Mouse (Mus musculus) Patski (cell line): ENCODE measurements around the gene Rmi2. TPM values are rescaled to one million over a fixed set of nuclear protein-coding genes. Genes with fewer than 3 reads are reported as not detected.

Source experiments
- ATAC-seq: fragments of 100-300 bp; one replicate; pipeline ENCODE4 v1.8.0; 2021
- CTCF ChIA-PET: fragments of 350-600 bp; sonication (Branson Sonifier 250); formaldehyde crosslinking; loops from one replicate; lab custom pipeline; 2022; ENCODE audit warnings: inconsistent platforms; lab: Charles Lee
- POLR2A ChIA-PET: fragments of 350-600 bp; sonication (Branson Sonifier 250); formaldehyde crosslinking; loops from one replicate; lab custom pipeline; 2022; ENCODE audit warnings: antibody characterized with exemption, inconsistent platforms; lab: Charles Lee
- DNase-seq: peaks from one replicate; pipeline ENCODE4 v3.0.0-alpha.2; 2011; ENCODE audit warnings: low read depth, low spot score
- H3K27me3 ChIP-seq: fragments of 371-371 bp; one replicate; pipeline ENCODE4 v1.5.1; 2021
- CTCF ChIP-seq: fragments of 100-300 bp; IDR thresholded peaks from one replicate; pipeline ENCODE4 v1.5.1; 2021
- in situ Hi-C: fragments of 300-500 bp; cut with MboI; formaldehyde crosslinking; loops from 3 replicates; pipeline ENCODE4 v1.11.1; 2018; ENCODE audit warnings: low pct_unique_long_range_greater_than_20kb, mixed read lengths
- polyA plus RNA-seq: library from polyadenylated mRNA; unstranded; gene quantifications from one replicate; pipeline ENCODE4 v1.2.3, GENCODE M21; 2021

Gene Rmi2
- polyA plus RNA-seq, 1 experiment from 2014 or later: 1.6 TPM

DNA sequence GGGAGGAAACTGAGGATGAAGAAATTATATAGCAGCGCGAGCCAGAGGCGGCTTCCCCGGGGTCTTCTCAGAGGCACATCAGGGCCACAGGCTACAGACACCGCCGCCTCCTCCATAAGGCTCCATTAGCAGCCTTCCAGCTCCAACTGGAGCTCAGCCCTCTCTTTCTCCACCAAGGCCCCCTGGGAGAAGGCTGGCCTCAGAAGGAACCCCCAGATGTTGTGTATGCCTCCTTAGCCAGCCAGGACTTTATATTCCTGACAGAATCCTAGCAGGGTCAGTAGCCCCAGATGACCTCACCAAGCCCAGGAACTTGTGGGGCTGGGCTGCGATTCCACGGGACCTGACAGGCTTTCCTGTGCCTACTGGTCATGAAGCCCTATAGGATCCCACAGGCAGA, 32.0 kb downstream of the Rmi2 start:
- CTCF ChIA-PET: interaction anchor here (3.4 kb wide), 1 partner anchor 8 kb away, joined by 17 read pairs; no protein-coding TSS in a partner anchor
- no peaks in the 10 kb centered on the region for H3K27me3 ChIP-seq
- ATAC-seq (no peak), DNase-seq (no peak)
- POLR2A ChIA-PET: no interaction called here
- in situ Hi-C loops: no loop called here
- TF ChIP-seq CTCF: no peak

- POLR2A ChIA-PET: no interaction called here
- no peaks in the 10 kb centered on the region for H3K27me3 ChIP-seq
- no peak for TF ChIP-seq CTCF
- no peak for DNase-seq
- in situ Hi-C loops: no loop called here
- ATAC-seq: no peak
- CTCF ChIA-PET: interaction anchor here (0.7 to 15.1 kb wide), 4 partner anchors 9 to 297 kb away, joined by 3 to 122 read pairs (median 14); no protein-coding TSS in a partner anchor
Measured at GRCm38 (mm10) chr16:10867501-10867900, 32.6 kb downstream of the Rmi2 start.

DNA sequence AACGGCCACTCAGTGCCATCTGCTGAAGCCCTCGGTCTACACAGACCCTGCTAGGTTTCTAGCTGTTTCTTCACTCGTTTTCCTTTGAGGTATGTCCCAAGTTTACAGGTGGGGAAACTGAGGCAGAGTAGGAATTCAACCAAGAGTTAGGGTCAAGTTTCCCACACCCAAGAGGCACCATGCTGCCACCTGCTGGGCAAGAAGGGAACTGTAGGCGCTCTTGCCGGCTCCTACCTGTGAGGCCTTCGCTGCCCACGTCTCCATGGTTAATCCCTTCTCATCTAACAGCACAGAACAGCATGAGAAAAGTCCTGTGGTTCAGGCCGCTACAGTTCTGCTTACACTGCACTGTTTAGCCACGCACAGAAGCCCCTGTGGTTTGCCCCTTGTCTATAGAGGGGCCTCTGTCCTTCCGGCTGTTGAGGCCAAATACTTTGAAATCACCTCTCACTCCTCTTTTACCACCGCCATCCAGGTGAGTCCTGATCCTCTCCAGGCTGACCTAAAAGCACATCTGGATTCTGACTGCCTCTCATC, 33.1 kb downstream of the Rmi2 start:
- no peaks in the 10 kb centered on the region for H3K27me3 ChIP-seq
- DNase-seq (no peak), ATAC-seq (no peak)
- POLR2A ChIA-PET: no interaction called here
- CTCF ChIA-PET: interaction anchor here (0.7 to 15.1 kb wide), 5 partner anchors 10 to 298 kb away, joined by 3 to 122 read pairs (median 10); no protein-coding TSS in a partner anchor
- in situ Hi-C loops: no loop called here
- TF ChIP-seq CTCF: no peak

DNA sequence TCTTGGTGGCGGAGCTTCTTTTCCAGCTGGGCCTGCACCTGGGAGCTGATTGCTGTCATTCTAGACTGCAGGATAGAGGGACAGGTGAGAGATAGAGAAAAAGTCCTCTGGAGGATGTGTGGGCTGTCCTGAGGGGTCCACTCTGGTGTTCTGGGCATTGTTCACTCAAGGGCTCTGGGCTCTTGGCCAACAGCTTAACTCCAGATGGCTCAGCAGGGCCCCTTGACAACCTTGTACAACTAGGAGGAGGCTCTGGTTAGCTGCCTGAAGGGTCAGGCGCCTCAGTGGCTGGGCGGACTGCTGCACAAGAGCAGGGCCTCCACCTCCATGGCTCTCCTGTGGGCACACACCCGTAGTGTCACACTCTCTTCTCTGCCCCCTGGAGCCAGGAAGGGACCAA, 36.1 kb downstream of the Rmi2 start:
- no peak for ATAC-seq
- in situ Hi-C loops: loop anchor here (10.0 kb wide), 1 partner anchor 224 kb away; no protein-coding TSS in a partner anchor
- no peaks in the 10 kb centered on the region for H3K27me3 ChIP-seq
- no peak for TF ChIP-seq CTCF
- CTCF ChIA-PET: interaction anchor here (1.1 to 15.1 kb wide), 2 partner anchors 84 to 164 kb away, joined by 3 to 122 read pairs; no protein-coding TSS in a partner anchor
- DNase-seq: no peak
- POLR2A ChIA-PET: no interaction called here

GRCm38 (mm10) chr16:10872825-10873360, 38.0 kb downstream of the Rmi2 start:
- in situ Hi-C loops: loop anchor here (10.0 kb wide), 1 partner anchor 222 kb away; no protein-coding TSS in a partner anchor
- no peak for ATAC-seq
- ChIA-PET POLR2A (no interaction called here), CTCF (interaction anchor here (0.9 to 15.1 kb wide), 3 partner anchors 9 to 162 kb away, joined by 3 to 122 read pairs (median 3); no protein-coding TSS in a partner anchor)
- DNase-seq: no peak
- no peak for TF ChIP-seq CTCF
- H3K27me3 ChIP-seq: no peaks in the 10 kb centered on the region

DNA sequence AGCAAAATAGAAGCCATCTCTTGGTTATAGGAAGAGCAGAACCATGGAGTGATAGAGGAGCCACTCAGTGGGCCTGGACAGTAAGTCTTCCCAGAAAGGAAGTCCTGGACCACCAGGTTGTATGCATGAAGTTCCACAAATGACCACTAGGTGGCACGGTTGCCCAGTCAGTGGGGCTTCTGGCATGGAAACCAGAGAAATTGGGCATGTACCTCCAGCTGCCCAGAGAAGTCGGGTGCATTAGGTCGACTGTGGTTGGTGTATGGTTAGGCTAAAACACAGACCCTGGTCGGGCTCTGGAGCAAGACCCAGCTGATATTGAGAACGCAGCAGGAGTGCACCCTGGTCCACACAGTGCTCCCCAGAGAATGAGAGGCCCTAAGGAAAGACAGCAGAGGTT, 38.8 kb downstream of the Rmi2 start:
- CTCF ChIA-PET: interaction anchor here (1.1 to 15.1 kb wide), 3 partner anchors 71 to 235 kb away, joined by 3 to 122 read pairs (median 4); no protein-coding TSS in a partner anchor
- no peaks in the 10 kb centered on the region for H3K27me3 ChIP-seq
- POLR2A ChIA-PET: no interaction called here
- TF ChIP-seq CTCF: no peak
- in situ Hi-C loops: loop anchor here (10.0 kb wide), 1 partner anchor 221 kb away; no protein-coding TSS in a partner anchor
- no peak for ATAC-seq
- no peak for DNase-seq

GRCm38 (mm10) chr16:10878227-10878626, 43.4 kb downstream of the Rmi2 start:
- no peak for TF ChIP-seq CTCF
- no peak for DNase-seq
- ChIA-PET POLR2A (interaction anchor here (0.9 kb wide), 1 partner anchor 157 kb away, joined by 3 read pairs; no protein-coding TSS in a partner anchor), CTCF (interaction anchor here (1.3 to 15.1 kb wide), 2 partner anchors 37 to 157 kb away, joined by 3 to 122 read pairs; no protein-coding TSS in a partner anchor)
- in situ Hi-C loops: loop anchor here (5.0 to 25.0 kb wide), 4 partner anchors 154 to 534 kb away; no protein-coding TSS in a partner anchor
- no peak for ATAC-seq
- no peaks in the 10 kb centered on the region for H3K27me3 ChIP-seq

- ChIA-PET CTCF (interaction anchor here (1.1 to 15.1 kb wide), 5 partner anchors 10 to 156 kb away, joined by 3 to 122 read pairs (median 3); no protein-coding TSS in a partner anchor), POLR2A (interaction anchor here (1.4 kb wide), 1 partner anchor 113 kb away, joined by 4 read pairs; no protein-coding TSS in a partner anchor)
- no peak for ATAC-seq
- in situ Hi-C loops: loop anchor here (5.0 to 25.0 kb wide), 4 partner anchors 153 to 533 kb away; no protein-coding TSS in a partner anchor
- no peak for DNase-seq
- no peaks in the 10 kb centered on the region for H3K27me3 ChIP-seq
- TF ChIP-seq CTCF: no peak
Measured at GRCm38 (mm10) chr16:10879467-10879866, 44.6 kb downstream of the Rmi2 start.

DNA sequence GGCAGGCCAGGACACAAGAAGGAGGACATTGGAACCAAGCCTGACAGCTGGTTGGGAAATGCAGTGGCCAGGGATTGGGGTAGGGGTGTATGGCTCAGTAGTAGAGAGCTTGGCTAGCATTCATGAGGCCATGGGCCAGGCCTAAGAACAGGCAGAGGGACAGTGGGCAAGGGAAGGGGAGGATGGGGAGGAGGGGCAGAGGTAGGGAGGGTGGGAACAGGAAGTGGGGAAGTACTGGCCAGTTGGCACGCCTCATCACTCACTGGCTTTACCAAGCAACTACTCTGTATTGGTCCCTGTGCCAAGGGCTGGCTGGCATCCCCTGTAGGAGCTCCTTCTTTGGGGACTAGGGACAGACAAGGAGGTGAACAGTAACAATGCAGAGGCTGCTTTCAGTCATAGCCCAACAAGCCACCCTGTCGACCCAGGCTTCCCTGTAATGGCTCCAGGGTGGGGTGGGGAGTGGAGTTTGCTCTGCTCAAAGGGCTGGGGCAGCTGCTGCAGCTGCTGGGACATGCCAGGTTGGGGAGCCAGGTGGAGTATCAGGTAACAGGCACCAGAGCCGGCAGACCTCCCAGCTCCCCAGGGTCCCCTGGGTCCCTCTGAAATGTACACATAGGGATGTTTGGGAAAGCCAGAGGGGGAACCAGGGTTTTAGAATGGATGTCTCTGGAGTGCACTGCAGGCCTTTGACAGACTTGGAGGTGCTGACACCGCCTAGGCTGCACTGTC, 46.5 kb downstream of the Rmi2 start:
- no peak for TF ChIP-seq CTCF
- ATAC-seq: no peak
- CTCF ChIA-PET: interaction anchor here (0.8 to 15.1 kb wide), 8 partner anchors 9 to 293 kb away, joined by 3 to 122 read pairs (median 4); no protein-coding TSS in a partner anchor
- DNase-seq: no peak
- in situ Hi-C loops: loop anchor here (25.0 kb wide), 2 partner anchors 406 to 531 kb away; no protein-coding TSS in a partner anchor
- no peaks in the 10 kb centered on the region for H3K27me3 ChIP-seq
- POLR2A ChIA-PET: interaction anchor here (1.4 kb wide), 1 partner anchor 152 kb away, joined by 4 read pairs; no protein-coding TSS in a partner anchor

DNA sequence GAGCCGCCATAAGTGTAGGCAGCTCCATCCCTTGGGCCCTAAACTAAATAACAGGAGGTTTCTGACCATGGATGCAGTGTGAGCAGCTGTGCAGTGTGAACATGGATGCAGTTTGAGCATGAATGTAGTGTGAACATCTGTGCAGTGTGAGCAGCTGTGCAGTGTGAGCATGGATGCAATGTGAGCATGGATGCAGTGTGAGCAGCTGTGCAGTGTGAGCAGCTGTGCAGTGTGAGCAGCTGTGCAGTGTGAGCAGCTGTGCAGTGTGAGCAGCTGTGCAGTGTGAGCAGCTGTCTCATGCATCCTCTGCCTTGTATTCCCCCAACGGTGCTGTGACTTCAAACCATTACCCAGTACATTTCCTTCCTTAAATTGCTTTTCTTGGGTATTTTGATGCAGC, 52.6 kb downstream of the Rmi2 start:
- ChIA-PET CTCF (interaction anchor here (5.7 kb wide), 1 partner anchor 148 kb away, joined by 31 read pairs; no protein-coding TSS in a partner anchor), POLR2A (no interaction called here)
- DNase-seq: no peak
- TF ChIP-seq CTCF: no peak
- no peak for ATAC-seq
- in situ Hi-C loops: loop anchor here (25.0 kb wide), 2 partner anchors 400 to 525 kb away; no protein-coding TSS in a partner anchor
- H3K27me3 ChIP-seq: no peaks in the 10 kb centered on the region
